Mouse (Mus musculus) cerebellum, adult 2 months (tissue): ENCODE results near the gene Fam53b.

ENCODE experiments used
- CTCF ChIP-seq: fragments of 200-500 bp; IDR thresholded peaks from 2 replicates; pipeline ENCODE4 v1.5.1; 2011; ENCODE audit warnings: low read depth, mild to moderate bottlenecking, control low read depth, low read length, moderate library complexity, borderline replicate concordance; ENCODE audit not compliant: insufficient read depth
- POLR2A ChIP-seq: fragments of 200-500 bp; IDR thresholded peaks from 2 replicates; pipeline ENCODE4 v1.6.1; 2011; ENCODE audit warnings: low read length, control low read depth, borderline replicate concordance; ENCODE audit not compliant: insufficient read depth

DNA sequence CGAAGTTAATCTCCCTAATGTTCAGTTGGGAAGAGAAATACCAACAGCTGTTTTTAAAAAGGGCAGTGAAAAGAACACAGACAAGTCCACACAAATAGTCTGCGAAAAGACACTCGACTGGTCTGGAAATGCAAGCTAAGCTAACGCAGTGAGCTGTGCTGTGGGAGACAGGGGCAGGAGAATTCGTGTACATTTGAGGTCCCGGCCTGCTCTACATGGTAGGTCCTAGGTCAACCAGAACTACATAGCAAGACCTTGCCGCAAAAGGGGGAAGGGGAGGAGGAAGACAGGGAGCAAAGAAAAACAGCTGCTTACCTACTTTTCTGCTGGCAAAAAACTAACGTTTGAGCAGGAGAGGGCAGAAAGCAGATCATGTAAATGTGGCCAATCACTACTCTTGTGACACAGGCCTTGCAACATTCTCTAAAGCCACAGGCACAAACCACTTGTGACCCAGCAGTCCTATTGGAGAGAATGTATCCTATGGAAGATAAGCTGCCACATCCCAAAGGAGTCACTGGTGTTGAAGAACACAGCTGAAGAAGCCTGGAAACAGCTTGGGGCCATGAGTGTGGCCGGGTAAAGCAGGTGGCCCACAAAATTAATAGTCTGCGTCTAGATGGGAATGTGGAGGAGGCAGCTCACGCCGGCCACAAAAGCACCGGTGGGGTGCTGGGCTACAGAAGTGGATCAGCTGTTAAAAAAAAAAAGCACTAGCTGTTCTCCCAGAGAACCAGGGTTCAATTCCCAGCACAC lies 87.4 kb downstream of the Fam53b start:
- TF ChIP-seq CTCF: no peak
- no peak for TF ChIP-seq POLR2A
